Mouse (Mus musculus): ENCODE results near the gene Atrip. TPM values are rescaled to one million over a fixed set of nuclear protein-coding genes. Genes with fewer than 3 reads are reported as not detected.

Gene Atrip
- polyA plus RNA-seq, 1 experiment from 2014 or later: 36.0 TPM

DNA sequence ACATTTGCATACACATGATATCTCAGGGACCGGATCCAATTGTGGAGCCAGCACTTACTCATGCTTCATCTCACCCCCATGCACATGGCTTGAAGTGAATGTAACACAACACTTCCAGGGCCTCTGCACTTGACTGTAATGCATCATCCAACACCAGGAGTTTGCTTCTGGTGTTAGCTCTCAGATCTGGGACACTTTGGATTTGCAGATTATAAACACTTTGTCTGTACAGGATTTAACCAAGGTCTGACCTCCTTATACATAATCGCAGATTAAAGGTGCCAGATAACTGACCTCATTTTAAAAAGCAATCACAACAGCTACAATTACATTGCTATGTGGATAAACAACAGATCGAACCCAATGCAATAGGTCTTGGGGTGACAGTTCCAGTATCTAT, 6.6 kb upstream of the Atrip start:
- ATAC-seq: no peak
- WGBS: 94% methylated on average over 3 of the region's 3 CpGs
- Histone ChIP-seq H3K4me3 (replicated peaks; ENCODE audit: low read length) (no peak overlapping the region), H3K27ac (ENCODE audit: low read length) (no peak overlapping the region), H3K9me3 (ENCODE audit: control insufficient read depth, low read length) (no peaks in the 10 kb centered on the region), H3K27me3 (replicated peaks; ENCODE audit: control insufficient read depth, insufficient read depth, low read length) (no peaks in the 10 kb centered on the region), H3K9ac (replicated peaks; ENCODE audit: low read depth, low read length) (no peak overlapping the region), H3K4me2 (ENCODE audit: low read length) (no peak overlapping the region), H3K4me1 (replicated peaks; ENCODE audit: control insufficient read depth, insufficient read depth, low read length) (peaks cover 20% of the 10 kb centered on the region), H3K36me3 (ENCODE audit: control insufficient read depth, insufficient read depth) (peaks cover 4% of the 10 kb centered on the region; the same call in 1 of the 2 replicates)

- no peaks in the 10 kb centered on the region for H3K27me3 ChIP-seq (replicated peaks; ENCODE audit: control insufficient read depth, insufficient read depth, low read length)
- no peak overlapping the region for H3K4me3 ChIP-seq (replicated peaks; ENCODE audit: low read length)
- no peaks in the 10 kb centered on the region for H3K9me3 ChIP-seq (ENCODE audit: control insufficient read depth, low read length)
- peaks cover 51% of the 10 kb centered on the region for H3K36me3 ChIP-seq (ENCODE audit: control insufficient read depth, insufficient read depth)
- 95% methylated on average over 3 of the region's 3 CpGs for WGBS
- no peak overlapping the region for H3K27ac ChIP-seq (ENCODE audit: low read length)
- peaks cover 13% of the 10 kb centered on the region for H3K4me1 ChIP-seq (replicated peaks; ENCODE audit: control insufficient read depth, insufficient read depth, low read length)
- no peak overlapping the region for H3K9ac ChIP-seq (replicated peaks; ENCODE audit: low read depth, low read length)
- H3K4me2 ChIP-seq (ENCODE audit: low read length): no peak overlapping the region
- ATAC-seq: no peak
Observed at GRCm38 (mm10) chr9:109068095-109068735, 5.7 kb downstream of the Atrip start.

- Histone ChIP-seq H3K4me3 (replicated peaks; ENCODE audit: low read length) (no peak overlapping the region), H3K36me3 (ENCODE audit: control insufficient read depth, insufficient read depth) (peaks cover 38% of the 10 kb centered on the region), H3K4me2 (ENCODE audit: low read length) (no peak overlapping the region), H3K9me3 (ENCODE audit: control insufficient read depth, low read length) (no peaks in the 10 kb centered on the region), H3K27me3 (replicated peaks; ENCODE audit: control insufficient read depth, insufficient read depth, low read length) (no peaks in the 10 kb centered on the region), H3K4me1 (replicated peaks; ENCODE audit: control insufficient read depth, insufficient read depth, low read length) (peaks cover 11% of the 10 kb centered on the region), H3K27ac (ENCODE audit: low read length) (no peak overlapping the region), H3K9ac (replicated peaks; ENCODE audit: low read depth, low read length) (no peak overlapping the region)
- ATAC-seq: no peak
- WGBS: 88% methylated on average over 5 of the region's 5 CpGs
Observed at GRCm38 (mm10) chr9:109060898-109061295, 13.0 kb downstream of the Atrip start.

DNA sequence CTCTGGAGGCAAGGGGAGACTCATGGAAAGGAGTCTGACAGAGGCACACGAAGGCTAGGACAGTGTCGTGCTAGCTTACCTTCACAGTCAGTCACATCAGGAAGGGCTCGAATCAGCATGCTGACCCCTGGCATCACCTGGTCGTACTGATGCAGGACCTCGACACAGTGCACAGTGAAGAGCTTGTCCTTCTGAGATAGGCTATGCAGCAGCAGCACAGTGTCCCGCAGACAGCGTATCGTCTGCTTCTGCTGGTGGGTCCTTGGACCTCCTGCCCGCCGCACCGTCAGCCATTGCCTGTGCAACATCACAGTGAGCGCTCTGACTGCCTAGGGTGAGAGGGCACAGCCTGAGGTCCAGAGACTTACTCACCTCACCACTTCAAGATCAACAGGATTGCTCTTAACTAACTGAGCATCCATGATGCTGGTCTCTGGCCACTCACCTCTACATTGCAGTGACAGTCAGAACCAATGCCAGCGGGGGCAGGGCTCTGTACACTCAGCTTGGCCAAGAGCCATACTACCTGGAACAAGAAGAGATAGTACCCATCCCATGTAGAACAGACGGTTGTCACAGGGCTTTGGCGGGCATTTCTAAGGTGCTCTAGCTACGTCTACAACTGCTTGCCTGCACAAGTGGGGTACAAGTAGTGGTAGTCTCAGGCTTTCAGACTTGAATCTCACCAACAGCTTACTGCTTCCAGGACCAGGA, 13.6 kb downstream of the Atrip start:
- 90% methylated on average over 16 of the region's 16 CpGs for WGBS
- no peak overlapping the region for H3K27ac ChIP-seq (ENCODE audit: low read length)
- H3K36me3 ChIP-seq (ENCODE audit: control insufficient read depth, insufficient read depth): peaks cover 33% of the 10 kb centered on the region
- no peak overlapping the region for H3K4me3 ChIP-seq (replicated peaks; ENCODE audit: low read length)
- H3K27me3 ChIP-seq (replicated peaks; ENCODE audit: control insufficient read depth, insufficient read depth, low read length): no peaks in the 10 kb centered on the region
- no peak overlapping the region for H3K9ac ChIP-seq (replicated peaks; ENCODE audit: low read depth, low read length)
- 0 out of 2 replicates have a peak, but pooled peaks have one; percentile 4 for ATAC-seq
- H3K4me2 ChIP-seq (ENCODE audit: low read length): no peak overlapping the region
- peaks cover 13% of the 10 kb centered on the region for H3K4me1 ChIP-seq (replicated peaks; ENCODE audit: control insufficient read depth, insufficient read depth, low read length)
- no peaks in the 10 kb centered on the region for H3K9me3 ChIP-seq (ENCODE audit: control insufficient read depth, low read length)

DNA sequence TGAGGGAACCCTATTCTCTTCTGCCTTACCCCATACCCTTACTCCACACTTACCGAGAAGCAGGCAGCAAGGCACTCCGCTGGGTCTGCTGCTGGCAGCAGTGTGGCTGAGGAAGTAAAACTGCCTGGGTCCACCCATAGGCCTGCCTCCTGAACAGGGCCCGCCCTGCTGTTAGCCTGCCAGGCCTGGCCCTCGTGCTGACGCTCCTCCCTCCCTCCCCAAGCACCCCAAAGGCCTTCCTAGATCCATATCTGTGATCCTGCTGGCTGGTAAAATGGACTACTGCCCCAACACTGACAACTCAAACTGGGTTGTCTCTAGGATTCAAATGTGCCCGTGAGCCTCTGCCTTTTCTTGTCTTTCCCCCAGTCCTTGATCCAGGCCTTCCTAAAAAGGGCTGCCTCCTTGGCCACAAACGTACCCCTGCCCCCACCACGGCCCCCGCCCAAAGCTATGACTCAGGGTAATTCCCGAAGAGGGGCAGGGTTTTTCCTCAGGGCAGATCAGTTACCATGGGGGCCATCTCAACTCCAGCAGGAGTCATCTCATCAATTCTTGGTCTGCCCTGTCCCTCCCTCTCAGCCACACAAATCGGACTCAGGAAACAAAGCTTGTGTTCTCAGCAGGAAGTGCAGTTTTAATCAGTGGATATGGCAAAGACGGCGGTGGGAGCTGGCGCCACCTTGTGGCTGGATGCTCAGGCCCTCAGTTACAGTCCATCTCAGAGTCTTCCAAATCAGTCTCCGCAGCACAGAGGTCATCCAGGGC, 14.6 kb downstream of the Atrip start, which contains the start of gene Trex1:
Trex1 (minus strand) TSS at position 599 of the 768 bp plus-strand sequence.
- Histone ChIP-seq H3K4me3 (replicated peaks; ENCODE audit: low read length) (peak within 1 kb of the TSS; percentile 45), H3K27me3 (replicated peaks; ENCODE audit: control insufficient read depth, insufficient read depth, low read length) (no peaks in the 10 kb centered on the region), H3K9ac (replicated peaks; ENCODE audit: low read depth, low read length) (peak within 1 kb of the TSS; percentile 75), H3K4me1 (replicated peaks; ENCODE audit: control insufficient read depth, insufficient read depth, low read length) (peaks cover 17% of the 10 kb centered on the region), H3K27ac (ENCODE audit: low read length) (peak within 1 kb of the TSS; percentile 80), H3K36me3 (ENCODE audit: control insufficient read depth, insufficient read depth) (peaks cover 23% of the 10 kb centered on the region), H3K4me2 (ENCODE audit: low read length) (peak within 1 kb of the TSS; percentile 68), H3K9me3 (ENCODE audit: control insufficient read depth, low read length) (no peaks in the 10 kb centered on the region)
- peak; percentile 66 for ATAC-seq
- WGBS: 19% methylated on average over 15 of the region's 15 CpGs

GRCm38 (mm10) chr9:109058006-109058765, 15.7 kb downstream of the Atrip start:
- Histone ChIP-seq H3K9me3 (ENCODE audit: control insufficient read depth, low read length) (no peaks in the 10 kb centered on the region), H3K4me1 (replicated peaks; ENCODE audit: control insufficient read depth, insufficient read depth, low read length) (peaks cover 17% of the 10 kb centered on the region), H3K4me3 (replicated peaks; ENCODE audit: low read length) (no peak overlapping the region), H3K27ac (ENCODE audit: low read length) (no peak overlapping the region), H3K9ac (replicated peaks; ENCODE audit: low read depth, low read length) (peak overlapping the region; percentile 75; the same call in 1 of the 2 replicates), H3K27me3 (replicated peaks; ENCODE audit: control insufficient read depth, insufficient read depth, low read length) (no peaks in the 10 kb centered on the region), H3K4me2 (ENCODE audit: low read length) (no peak overlapping the region), H3K36me3 (ENCODE audit: control insufficient read depth, insufficient read depth) (peaks cover 15% of the 10 kb centered on the region)
- ATAC-seq: no peak
- 95% methylated on average over 19 of the region's 19 CpGs for WGBS

DNA sequence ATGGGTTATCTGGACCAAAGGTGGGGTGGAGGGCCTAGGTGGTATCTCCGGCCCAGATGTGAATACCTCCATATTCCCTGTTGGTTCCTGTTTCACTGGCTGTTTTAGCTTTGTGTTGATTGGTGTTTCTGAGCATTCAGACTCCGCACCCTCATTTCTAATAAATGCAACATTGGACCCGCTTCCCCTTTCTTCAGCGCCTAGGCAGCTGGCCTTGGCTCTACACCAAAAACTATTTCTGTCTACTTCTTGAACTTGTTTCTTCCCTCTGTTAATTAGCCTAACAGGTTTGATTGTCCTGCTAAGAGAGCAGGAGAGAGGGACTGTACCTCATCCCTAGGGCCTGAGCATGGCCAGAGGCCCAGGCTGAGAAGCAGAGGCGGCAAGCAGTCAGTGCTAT, 16.4 kb downstream of the Atrip start:
- Histone ChIP-seq H3K4me1 (replicated peaks; ENCODE audit: control insufficient read depth, insufficient read depth, low read length) (peaks cover 17% of the 10 kb centered on the region), H3K4me3 (replicated peaks; ENCODE audit: low read length) (no peak overlapping the region), H3K27me3 (replicated peaks; ENCODE audit: control insufficient read depth, insufficient read depth, low read length) (no peaks in the 10 kb centered on the region), H3K27ac (ENCODE audit: low read length) (no peak overlapping the region), H3K9ac (replicated peaks; ENCODE audit: low read depth, low read length) (no peak overlapping the region), H3K4me2 (ENCODE audit: low read length) (no peak overlapping the region), H3K36me3 (ENCODE audit: control insufficient read depth, insufficient read depth) (peaks cover 13% of the 10 kb centered on the region), H3K9me3 (ENCODE audit: control insufficient read depth, low read length) (no peaks in the 10 kb centered on the region)
- WGBS: 87% methylated on average over 5 of the region's 5 CpGs
- no peak for ATAC-seq

GRCm38 (mm10) chr9:109056916-109057315, 17.0 kb downstream of the Atrip start:
- Histone ChIP-seq H3K27me3 (replicated peaks; ENCODE audit: control insufficient read depth, insufficient read depth, low read length) (no peaks in the 10 kb centered on the region), H3K9me3 (ENCODE audit: control insufficient read depth, low read length) (no peaks in the 10 kb centered on the region), H3K4me1 (replicated peaks; ENCODE audit: control insufficient read depth, insufficient read depth, low read length) (peaks cover 17% of the 10 kb centered on the region), H3K27ac (ENCODE audit: low read length) (no peak overlapping the region), H3K4me3 (replicated peaks; ENCODE audit: low read length) (no peak overlapping the region), H3K4me2 (ENCODE audit: low read length) (no peak overlapping the region), H3K36me3 (ENCODE audit: control insufficient read depth, insufficient read depth) (peaks cover 13% of the 10 kb centered on the region), H3K9ac (replicated peaks; ENCODE audit: low read depth, low read length) (no peak overlapping the region)
- 91% methylated on average over 4 of the region's 4 CpGs for WGBS
- ATAC-seq: no peak

Measured in forebrain, embryonic 16.5 days (tissue).